Mouse (Mus musculus) olfactory bulb, adult 2 months (tissue): Measurements from ENCODE around the gene Asphd1. TPM values are rescaled to one million over a fixed set of nuclear protein-coding genes. Genes with fewer than 3 reads are reported as not detected.

Experiments
- H3K27ac ChIP-seq: fragments of 200-500 bp; 2 replicates; pipeline ENCODE4 v1.5.1; 2012; ENCODE audit warnings: low read depth, low read length; ENCODE audit not compliant: insufficient read depth
- H3K4me1 ChIP-seq: fragments of 200-500 bp; 2 replicates; pipeline ENCODE4 v1.6.1; 2012; ENCODE audit warnings: low read length; ENCODE audit not compliant: control insufficient read depth, insufficient read depth
- H3K4me3 ChIP-seq: fragments of 200-500 bp; 2 replicates; pipeline ENCODE4 v1.5.1; 2012; ENCODE audit warnings: mild to moderate bottlenecking, low read depth, low read length, moderate library complexity; ENCODE audit not compliant: insufficient read depth
- CTCF ChIP-seq: fragments of 200-500 bp; IDR thresholded peaks from 2 replicates; pipeline ENCODE4 v1.5.1; 2012; ENCODE audit warnings: low read depth, mild to moderate bottlenecking, low read length, moderate library complexity; ENCODE audit not compliant: insufficient read depth
- POLR2A ChIP-seq: fragments of 200-500 bp; IDR thresholded peaks from 2 replicates; pipeline ENCODE4 v1.6.1; 2012; ENCODE audit warnings: mild to moderate bottlenecking, low read depth, low read length, moderate library complexity; ENCODE audit not compliant: insufficient read depth
- WGBS: fragments of 180-500 bp; shearing (Covaris S2); methylation state at CpG from one replicate; pipeline ENCODE4 v1.1.7; 2018; 5-methylcytosine and 5-hydroxymethylcytosine counted together
- polyA plus RNA-seq: library from polyadenylated mRNA; stranded (reverse); fragments of >200 nt; gene quantifications from 2 replicates; pipeline ENCODE4 v1.2.4, GENCODE M21; 2012; ENCODE audit warnings: low replicate concordance; ENCODE audit not compliant: missing spikeins, insufficient read depth, insufficient read length

Gene Asphd1
- polyA plus RNA-seq, 1 experiment = not detected

- no peak overlapping the region for H3K27ac ChIP-seq
- H3K4me1 ChIP-seq = no peaks in the 10 kb centered on the region
- no peak overlapping the region for H3K4me3 ChIP-seq
- 70% methylated on average over 9 of the region's 9 CpGs for WGBS
- TF ChIP-seq CTCF = no peak
- TF ChIP-seq POLR2A = no peak
These were observed 10.4 kb upstream of the Asphd1 start for GRCm38 (mm10) chr7:126959780-126960179.

- WGBS = 59% methylated on average over 3 of the region's 3 CpGs
- no peak for TF ChIP-seq POLR2A
- no peak for TF ChIP-seq CTCF
These were observed 5.7 kb upstream of the Asphd1 start for GRCm38 (mm10) chr7:126955125-126955524.

GRCm38 (mm10) chr7:126952646-126953045, 3.3 kb upstream of the Asphd1 start:
- H3K4me3 ChIP-seq = 0 out of 2 replicates have a peak overlapping the region, but pooled peaks have one; percentile 9
- WGBS = 2% methylated on average over 8 of the region's 8 CpGs
- H3K27ac ChIP-seq = no peak overlapping the region
- no peak for TF ChIP-seq POLR2A
- no peak for TF ChIP-seq CTCF
- peaks cover 36% of the 10 kb centered on the region for H3K4me1 ChIP-seq

More at GRCm38 (mm10) chr7:126955125-126955524, 5.7 kb upstream of the Asphd1 start:
- Histone ChIP-seq H3K4me3 (no peak overlapping the region), H3K4me1 (peaks cover 19% of the 10 kb centered on the region), H3K27ac (no peak overlapping the region)

DNA sequence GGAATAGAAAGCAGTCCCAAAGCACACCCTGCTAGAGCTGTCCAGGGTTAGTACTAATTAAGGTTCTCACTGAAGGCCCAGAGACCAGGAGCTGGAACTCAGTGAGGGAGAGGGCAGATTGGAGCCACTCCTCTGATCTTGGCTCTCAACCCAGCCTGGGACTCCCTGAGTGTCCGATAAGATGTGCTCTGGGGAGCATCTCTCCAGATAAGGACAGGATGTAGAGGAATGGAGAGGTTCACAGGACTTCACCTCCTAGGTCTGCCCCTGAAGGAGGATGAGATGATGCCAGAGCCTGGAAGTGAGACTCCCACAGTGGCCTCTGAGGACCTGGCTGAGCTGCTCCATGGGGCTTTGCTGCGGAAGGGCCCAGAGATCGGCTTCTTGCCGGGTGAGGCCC, 2.4 kb upstream of the Asphd1 start:
- WGBS = 11% methylated on average over 4 of the region's 4 CpGs
- Histone ChIP-seq H3K4me3 (peak overlapping the region; percentile 81), H3K4me1 (peaks cover 38% of the 10 kb centered on the region), H3K27ac (no peak overlapping the region; the same call in 1 of the 2 replicates)
- no peak for TF ChIP-seq POLR2A
- TF ChIP-seq CTCF = no peak

DNA sequence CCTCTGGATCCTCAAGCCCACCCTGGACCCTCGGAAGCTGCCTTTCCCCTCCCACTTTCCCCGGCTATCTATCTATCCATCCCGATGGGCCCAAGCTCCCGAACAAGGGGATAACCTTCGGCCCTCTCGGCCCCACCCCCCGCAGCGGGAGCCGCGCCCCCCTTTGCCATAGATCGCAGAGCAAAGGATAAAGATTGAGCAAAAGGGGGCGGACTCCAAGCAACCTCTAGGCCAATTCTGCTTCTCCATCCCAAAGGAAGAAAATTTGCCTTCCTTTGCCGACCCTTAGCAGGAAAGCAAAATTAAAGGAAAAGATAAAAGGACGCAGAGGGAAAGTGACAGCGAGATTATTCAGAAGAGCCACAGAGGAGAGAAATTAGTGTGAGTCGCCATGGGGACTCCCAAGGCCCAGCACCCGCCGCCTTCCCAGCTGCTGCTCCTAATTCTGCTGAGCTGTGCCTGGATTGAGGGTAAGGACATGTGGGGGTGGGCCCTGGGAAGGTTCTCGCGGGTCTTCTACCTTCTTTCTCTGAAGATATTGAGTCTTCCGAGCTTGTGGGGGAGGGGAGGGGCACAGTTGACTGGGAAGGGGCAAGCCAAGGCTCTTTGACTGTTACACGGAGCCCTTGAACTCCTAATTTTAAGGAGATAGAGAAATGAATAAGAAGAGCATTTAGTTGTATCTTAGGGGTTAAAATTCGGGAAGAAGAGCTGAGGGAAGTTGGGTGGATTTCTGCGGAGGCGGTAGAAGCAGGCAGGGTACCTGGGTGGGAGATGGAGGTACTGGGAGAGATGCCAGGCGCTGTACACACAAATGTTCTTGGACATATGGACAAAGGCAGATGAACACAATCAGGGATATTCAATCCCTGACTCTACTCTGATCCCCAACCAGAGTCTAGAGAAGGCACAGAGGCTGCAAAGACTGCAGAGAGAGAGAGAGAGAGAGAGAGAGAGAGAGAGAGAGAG, 1.5 kb upstream of the Asphd1 start:
- Histone ChIP-seq H3K4me1 (peaks cover 43% of the 10 kb centered on the region), H3K27ac (peak overlapping the region; percentile 95), H3K4me3 (peak overlapping the region; percentile 81)
- WGBS = 2% methylated on average over 26 of the region's 26 CpGs
- TF ChIP-seq POLR2A (no peak), CTCF (no peak)

GRCm38 (mm10) chr7:126949793-126950646, 638 bp upstream of the Asphd1 start, which contains the start of gene Sez6l2:
Gene Sez6l2 (plus strand): TSS chr7:126950563.
- TF ChIP-seq CTCF = no peak
- TF ChIP-seq POLR2A = peak; percentile 32

DNA sequence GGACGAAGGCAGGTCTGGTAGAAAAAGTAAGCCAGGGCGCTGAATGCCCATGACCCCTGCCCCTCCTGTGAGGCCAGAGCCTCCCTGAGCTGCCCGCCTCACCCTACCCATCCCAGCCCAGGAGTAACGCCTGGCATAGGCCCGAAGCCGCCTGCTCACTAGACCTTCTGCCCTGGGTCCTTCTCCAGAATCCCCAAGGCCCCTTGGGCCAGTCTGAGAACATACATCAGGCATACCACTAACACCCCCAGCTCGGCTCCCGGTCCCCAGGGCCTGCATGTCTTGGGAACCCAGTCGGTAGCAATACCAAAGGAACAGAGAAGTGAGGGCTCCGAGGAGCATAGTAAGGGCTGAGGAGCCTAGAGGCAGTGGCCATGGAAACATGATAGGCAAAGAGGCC, 756 bp downstream of the Asphd1 start:
- Histone ChIP-seq H3K4me3 (peak overlapping the region; percentile 81), H3K4me1 (peaks cover 47% of the 10 kb centered on the region), H3K27ac (peak overlapping the region; percentile 95; the same call in 1 of the 2 replicates)
- TF ChIP-seq CTCF = no peak
- WGBS = 69% methylated on average over 10 of the region's 10 CpGs

More at GRCm38 (mm10) chr7:126949793-126950646, 638 bp upstream of the Asphd1 start, which contains the start of gene Sez6l2:
- peaks cover 45% of the 10 kb centered on the region for H3K4me1 ChIP-seq
- H3K4me3 ChIP-seq = peak within 1 kb of the TSS; percentile 81
- peak within 1 kb of the TSS; percentile 95 for H3K27ac ChIP-seq
- WGBS = under 1% methylated on average over 42 of the region's 42 CpGs

DNA sequence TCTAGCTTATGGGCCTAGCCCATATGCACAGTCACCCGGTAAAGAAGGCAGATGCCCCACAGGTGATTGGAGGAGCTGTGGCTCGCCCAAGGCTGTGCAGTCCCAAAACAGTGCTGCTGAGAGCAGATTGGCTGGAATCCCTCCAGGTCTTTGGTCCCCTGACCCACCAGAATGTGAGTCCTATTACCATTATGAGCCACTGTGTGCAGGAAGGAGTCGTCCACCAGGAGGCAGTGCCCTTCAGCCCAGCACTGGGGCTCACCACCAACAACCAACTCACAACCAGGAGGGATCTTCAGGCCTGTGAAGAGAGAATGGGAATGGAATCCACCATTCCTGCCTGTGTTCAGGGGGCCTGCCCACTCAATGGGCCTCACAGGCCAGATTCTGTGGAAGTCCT, 2.9 kb downstream of the Asphd1 start:
- no peak overlapping the region for H3K27ac ChIP-seq
- H3K4me1 ChIP-seq = peaks cover 37% of the 10 kb centered on the region
- 45% methylated on average over 3 of the region's 3 CpGs for WGBS
- no peak overlapping the region for H3K4me3 ChIP-seq
- no peak for TF ChIP-seq POLR2A
- TF ChIP-seq CTCF = no peak
